Mouse (Mus musculus): ENCODE measurements at regions not wholly inside any gene's neighbourhood (a gene's known extent, or its start where the extent isn't known, plus 50 kb on each side); places are given as distances from the start of the nearest gene placed in this dataset.

GRCm38 (mm10) chr2:133614672-133615071 is 62.7 kb downstream of the Bmp2 start:
- DNase-seq, result peak; percentile 8

DNA sequence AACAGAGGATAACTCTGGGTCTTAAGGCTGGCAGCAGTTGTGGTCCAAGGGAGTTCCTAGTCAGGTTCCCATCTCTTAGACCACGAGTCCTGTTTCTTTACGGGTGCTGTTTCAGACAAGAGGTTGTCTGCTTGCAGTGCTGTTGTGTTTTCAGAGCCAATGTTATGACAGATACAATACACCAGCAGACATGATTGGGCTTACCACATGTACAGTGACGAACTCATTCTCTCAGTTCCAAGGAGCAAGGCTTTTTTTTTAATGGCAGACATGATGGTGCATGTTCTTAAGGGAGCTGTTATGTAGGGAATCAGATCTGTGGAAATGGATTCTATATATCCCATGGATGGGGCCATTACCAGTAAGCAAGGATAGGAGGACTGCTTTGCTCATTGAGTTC is 63.3 kb downstream of the Bmp2 start:
- no peak for DNase-seq

DNA sequence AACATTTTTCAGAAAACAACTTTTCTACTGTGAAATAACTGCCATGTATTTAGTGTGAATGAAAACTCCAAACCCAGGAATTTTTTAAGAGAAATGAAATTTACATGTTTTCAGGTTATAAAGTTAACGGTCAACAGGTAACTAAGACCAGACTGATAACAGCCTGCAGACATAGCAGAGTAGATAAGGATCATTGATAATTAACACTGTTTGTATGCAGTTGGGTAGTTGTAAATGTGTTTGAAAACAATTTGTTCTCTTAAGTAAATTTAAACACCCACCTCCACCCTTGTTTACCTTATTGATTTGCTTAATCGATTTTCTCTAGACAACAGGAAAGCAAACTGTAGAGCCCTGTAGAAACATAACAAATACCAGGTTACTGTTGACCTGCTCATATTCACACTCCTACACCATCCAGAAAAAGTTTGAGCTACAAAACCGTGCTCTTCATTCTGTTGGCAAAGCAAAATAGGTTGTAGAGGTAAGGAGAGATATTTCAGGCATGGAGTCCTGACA is 65.4 kb downstream of the Bmp2 start:
- DNase-seq, result no peak

DNA sequence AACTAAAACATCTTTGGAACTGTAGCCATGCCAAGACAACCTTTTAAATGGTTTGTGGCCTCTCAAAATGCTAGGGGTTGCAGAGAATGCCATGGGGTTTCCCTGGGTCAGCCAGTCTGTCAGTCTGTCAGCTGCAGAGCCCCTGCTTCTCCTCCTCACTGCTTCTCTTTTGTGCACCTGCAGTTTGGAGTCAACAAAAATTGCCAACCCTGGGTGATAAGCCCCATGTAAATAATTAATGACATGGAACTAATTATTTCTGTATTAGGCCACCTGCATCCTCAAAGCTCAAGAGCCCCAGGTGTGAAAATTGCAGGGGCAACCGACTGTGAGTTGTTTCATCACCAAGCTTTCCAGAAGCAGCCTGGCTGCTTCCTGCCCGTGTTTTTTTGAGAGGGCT is 70.6 kb downstream of the Bmp2 start:
- DNase-seq, result no peak

DNA sequence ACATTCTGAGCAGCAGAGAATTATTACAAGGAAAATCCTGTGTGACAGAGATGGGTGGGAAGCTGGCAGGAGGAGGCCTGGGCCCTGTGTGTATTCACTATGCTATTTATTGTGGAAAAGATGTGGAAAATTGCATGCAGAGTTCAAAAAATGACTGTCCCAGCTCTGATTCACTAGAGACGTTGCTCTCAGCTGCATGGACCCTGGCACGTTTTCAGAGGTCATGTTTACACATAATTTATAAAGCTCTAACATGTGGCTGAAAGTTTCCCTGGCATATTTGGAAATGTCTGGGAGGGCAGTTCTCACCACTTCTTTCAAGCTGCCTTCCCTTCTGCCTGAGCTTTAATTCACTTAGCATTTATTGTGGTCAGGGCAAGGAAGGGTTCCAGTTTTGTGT is 73.6 kb downstream of the Bmp2 start:
- peak; percentile 21 for DNase-seq

DNA sequence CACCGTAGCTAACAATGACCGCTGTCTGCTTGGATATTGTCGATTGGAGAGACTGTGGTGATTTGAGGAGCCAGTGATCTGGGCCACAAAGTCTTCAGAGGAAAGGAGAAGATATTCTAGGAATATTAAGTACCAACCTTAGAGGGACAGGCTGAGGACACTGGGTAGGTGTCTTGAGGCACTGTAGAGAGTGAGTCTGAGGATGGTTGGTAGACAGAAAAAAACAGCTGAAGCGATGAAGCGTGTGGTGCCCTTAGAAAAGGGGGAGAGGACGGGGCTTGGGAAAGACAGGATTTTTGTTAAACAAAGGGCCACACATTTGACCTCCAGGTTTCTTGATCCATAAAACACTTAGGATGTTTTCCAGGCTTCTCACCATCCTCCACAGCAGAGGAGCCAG is 76.9 kb downstream of the Bmp2 start:
- DNase-seq, result no peak

DNA sequence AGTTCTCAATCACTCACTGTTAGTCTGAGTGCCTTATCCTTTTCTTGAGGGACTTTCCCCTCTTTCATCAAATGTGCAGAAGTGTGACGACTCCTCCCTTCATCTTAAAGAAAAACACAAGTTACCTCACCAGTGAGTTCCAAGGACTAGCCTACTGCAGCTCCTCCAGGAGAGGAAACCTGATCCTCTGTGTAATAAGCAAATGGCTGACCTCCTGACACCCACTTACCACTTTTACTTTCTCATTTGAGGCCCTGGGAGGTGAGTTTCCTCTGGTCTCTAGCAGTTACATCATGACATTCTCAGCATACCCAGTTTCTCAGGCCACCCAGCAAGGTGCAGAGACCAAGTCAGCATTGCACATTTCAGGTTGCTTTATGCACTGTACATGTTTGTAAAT is 83.5 kb downstream of the Bmp2 start:
- no peak for DNase-seq

DNA sequence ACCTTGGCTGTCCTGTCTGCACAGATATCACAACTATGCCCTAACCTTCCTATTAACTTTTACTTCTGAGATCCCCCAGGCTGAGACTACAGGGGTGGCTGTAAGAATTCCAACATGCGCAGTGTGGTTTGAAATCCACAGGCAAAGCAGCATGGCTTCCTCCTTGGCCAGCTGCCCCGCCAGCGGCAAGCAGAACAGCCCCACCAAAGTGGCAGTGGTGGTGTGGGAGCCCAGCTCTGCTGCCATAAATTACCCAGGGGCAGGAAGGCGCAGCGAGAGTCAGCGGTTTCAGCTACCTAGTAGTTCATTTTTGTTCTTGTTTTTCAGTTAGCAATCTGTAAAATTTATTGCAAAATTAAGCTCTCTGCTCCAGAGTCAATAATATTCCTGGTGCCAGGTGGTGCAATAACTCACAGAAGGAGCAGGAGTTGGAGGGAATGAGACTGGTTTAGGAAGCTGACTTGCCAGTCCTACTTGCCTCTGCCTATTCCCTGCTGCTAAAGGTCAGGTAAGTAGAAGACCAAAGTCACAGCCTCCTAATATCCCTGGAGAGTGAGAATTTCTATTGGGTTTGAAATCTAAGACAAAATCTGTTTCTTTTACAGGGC is 98.0 kb downstream of the Bmp2 start:
- DNase-seq, result no peak

DNA sequence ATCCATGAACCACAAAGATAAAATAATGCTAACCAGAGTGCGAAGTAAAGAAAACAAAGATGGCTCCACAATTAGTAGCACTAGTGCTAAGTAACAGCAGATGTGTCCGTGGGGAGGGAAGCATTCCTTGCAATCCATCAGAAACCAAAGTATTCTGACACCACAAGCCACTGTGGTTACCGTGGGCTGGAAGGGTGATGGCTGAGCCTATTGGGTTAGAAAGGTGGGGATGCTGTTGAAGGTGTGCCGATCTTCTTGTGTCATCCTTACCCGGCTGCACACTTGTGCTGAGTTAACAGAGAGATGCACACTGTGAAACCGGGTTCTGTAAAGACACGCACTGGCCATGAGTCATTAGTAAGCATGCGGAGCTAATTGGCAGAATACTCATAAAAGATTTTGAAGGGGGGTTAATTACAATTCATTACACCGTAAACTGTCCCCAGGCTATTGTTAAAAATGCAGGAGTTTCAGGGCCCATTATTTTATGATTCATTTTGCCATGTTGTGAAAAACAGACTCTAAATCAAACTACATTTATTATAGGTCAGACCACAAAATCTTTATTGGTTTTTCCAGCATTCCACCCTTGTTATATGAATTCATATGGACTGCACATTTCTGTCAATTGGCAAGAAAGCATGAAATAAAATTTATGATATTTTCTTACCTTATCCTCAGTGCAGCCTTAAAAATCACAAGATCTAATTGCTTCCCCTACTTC is 114.5 kb downstream of the Bmp2 start:
- DNase-seq, result no peak

DNA sequence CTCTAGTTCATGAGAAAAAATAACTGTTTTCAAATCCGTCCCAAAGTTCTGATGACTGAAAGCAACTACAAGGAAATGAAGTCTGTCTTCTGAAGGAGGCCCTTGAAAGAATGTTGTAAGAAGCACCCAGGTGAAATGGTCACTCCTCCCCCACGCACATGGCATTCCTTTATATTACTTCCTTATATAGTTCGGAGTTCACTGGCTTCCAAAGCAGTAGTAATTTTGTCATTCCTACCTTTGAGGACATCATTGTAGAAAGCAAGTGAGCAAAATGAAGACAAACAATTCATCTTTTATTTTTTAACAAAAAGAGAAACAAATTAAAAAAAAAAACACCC is 115.1 kb downstream of the Bmp2 start:
- DNase-seq, result no peak

GRCm38 (mm10) chr2:133669821-133670220 is 117.9 kb downstream of the Bmp2 start:
- DNase-seq, result no peak

- DNase-seq, result no peak
These were observed 119.6 kb downstream of the Bmp2 start for GRCm38 (mm10) chr2:133671528-133671927.

DNA sequence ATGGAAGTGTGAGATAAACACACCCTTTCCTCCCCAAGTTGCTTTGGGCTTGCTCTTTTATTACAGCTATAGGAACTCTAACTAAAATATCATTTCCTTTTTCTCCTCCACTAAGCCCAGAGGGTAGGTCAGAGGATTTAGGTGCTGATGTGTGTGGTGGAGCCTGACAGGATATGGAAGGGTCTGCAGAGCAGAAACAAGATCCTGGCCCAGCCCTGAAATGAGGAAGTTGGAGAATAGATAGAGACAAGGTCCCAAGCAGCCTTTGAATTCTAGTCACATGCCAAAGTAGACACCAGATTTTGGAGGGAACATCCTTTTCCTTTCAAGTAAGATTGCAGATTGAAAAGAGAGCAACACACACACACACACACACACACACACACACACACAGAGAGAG is 132.4 kb downstream of the Bmp2 start:
- no peak for DNase-seq

DNA sequence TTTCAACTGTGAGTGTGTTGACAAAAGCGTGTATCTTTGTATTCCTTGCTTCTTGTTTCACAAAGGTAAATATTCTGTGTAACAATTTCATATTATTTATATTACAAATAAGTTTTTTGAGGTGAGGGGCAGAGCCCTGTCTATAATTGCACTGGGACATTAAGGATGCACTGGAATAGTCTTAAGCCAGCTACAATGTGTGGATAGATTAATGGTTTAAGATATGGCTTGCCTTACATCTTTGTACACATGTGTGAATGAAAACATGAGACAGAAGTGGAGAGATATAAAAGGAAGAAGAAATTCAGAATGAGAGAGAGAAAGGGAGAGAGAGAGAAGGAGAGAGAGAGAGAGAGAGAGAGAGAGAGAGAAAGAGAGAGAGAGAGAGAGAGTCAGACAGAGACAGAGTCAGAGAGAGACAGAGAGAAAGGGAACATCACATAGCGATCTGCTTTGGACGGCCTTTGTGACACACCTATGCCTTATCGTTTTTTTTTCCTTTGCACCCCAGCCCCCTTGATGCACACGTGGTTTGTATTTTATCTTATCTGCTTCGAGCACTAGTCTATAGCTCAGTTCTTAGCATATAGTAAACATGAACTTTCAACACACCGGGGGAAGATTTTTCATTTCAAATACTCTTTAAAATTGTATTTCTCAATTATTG is 136.3 kb downstream of the Bmp2 start:
- no peak for DNase-seq

GRCm38 (mm10) chr2:133688788-133689155 is 136.8 kb downstream of the Bmp2 start:
- no peak for DNase-seq

DNA sequence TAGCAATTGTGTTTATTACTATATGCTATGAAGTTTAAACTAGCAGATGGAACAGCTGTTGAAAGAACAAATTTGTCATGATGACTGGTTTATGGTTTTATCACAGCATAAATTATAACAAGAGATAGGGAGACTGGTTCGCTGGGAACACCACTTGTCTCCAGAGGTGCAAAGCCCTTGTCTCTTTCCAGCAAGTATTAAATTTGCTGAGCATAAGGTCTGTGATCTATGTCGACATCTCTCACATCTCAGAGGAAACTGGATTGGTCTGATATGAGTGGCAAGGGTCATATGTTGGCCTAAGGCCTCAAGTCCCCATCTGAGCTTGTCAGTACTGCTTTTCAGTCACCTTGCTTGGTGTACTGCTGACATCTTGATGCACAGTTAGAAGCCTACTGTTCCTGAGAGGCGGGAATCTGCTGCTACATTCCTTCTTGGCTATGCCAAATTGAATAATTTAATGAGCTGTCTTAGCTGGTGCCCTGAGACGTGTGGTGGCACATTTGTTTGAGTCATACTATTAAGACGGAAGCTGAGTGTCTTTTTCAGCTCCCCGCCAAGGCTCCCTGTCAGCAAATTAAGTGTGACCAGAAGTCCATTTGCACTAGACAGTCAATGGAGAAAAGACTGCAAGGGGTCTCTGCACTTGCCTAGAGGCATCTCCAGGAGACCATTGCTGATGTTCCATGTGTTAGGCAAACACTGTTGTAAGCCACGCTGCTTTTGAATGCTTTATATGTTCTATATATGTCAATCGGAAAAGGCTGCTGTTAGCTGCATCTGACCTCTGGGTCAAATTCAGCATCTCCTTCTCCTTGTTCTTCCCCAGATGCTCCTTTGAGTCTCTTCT is 157.0 kb downstream of the Bmp2 start:
- no peak for DNase-seq

DNA sequence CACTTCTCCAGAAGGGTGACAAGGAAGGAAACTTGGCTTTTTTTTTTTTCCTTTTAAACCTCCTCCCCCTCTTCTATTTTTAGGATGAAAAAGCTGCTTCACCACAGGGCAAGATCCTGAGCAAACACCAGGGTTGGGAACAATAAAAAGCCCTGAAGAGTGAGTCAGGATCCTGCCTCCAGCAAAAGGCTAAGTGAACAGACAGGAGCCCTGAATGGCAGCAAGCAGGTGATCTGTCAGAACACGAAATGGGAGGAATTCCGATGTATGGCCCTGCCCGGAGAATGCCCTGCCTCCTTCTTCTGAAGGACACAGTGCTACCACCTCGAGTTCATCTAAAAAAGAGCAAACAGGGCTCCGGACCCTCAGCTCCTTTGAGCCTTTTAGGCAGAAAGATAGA is 164.3 kb downstream of the Bmp2 start:
- DNase-seq, result no peak

DNA sequence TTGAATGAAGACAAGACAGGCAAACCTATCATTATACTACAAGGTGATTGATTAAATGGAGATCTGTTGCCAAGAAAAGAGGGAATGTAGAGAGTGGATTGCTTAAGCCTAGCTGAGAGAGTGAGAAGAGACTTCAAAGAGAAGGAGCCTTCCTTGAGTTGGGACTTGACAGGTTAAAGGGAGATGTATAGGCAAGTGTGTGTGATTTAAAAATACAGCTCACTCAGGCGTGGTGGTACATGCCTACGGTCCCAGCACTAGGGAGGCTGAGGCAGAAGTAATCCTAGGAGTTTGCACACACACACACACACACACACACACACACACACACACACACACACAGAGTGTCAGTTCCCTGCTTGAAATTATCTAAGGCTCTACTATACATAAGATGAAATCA is 165.1 kb downstream of the Bmp2 start:
- DNase-seq, result no peak

- peak; percentile 18 for DNase-seq
These were observed 172.4 kb downstream of the Bmp2 start for GRCm38 (mm10) chr2:133724310-133724709.

- no peak for DNase-seq
These were observed 172.8 kb downstream of the Bmp2 start for GRCm38 (mm10) chr2:133724757-133725156.

- no peak for DNase-seq
These were observed 182.7 kb downstream of the Bmp2 start for GRCm38 (mm10) chr2:133734469-133735225.

DNA sequence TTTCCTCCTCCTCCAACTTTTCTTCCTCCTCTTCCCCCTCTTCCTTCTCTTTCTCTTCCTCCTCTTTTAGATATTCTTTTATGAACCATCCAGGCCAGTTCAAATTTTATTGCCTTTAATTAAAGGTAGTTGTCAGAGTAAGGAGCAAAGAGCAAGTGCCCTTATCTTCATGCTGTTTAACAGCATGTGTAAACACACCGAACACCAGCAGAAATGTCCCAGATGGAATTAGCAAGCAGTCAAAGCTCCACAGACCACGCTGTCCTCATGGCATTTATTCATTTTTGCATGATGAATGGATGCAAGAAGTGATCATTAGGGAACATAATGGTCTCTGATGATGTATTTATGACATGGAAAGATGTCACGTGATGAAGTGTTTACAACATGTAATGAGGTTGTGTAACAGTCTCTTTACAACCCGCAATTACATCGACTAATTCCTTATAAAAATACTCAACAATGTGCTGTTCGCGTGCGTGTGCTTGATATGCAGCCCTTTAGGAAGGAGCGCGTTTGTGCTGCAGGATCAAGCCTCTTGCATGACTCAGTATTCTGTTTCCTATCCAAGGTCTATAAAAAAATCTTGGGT is 187.0 kb downstream of the Bmp2 start:
- DNase-seq, result no peak

All from adrenal gland, postnatal 25 days (tissue).